Mouse (Mus musculus) stomach, embryonic 15.5 days (tissue): Measurements from ENCODE around the gene Cdk14. TPM values are rescaled to one million over a fixed set of nuclear protein-coding genes. Genes with fewer than 3 reads are reported as not detected.

Source experiments
- ATAC-seq: fragments of 200-750 bp; cut with Nextera tagmentation; 2 replicates; pipeline ENCODE4 v1.8.0; 2017; ENCODE audit warnings: low read depth, moderate number of reproducible peaks, moderate TSS enrichment; ENCODE audit not compliant: insufficient read depth, low FRiP score
- H3K27ac ChIP-seq: fragments of 300-500 bp; sonication (generic); 2 replicates; pipeline ENCODE4 v1.5.1; 2015; ENCODE audit warnings: mild to moderate bottlenecking, inconsistent platforms
- H3K27me3 ChIP-seq: fragments of 300-500 bp; sonication (generic); replicated peaks from 2 replicates; pipeline ENCODE4 v1.6.1; 2015; ENCODE audit warnings: inconsistent platforms
- H3K36me3 ChIP-seq: fragments of 300-500 bp; sonication (generic); 2 replicates; pipeline ENCODE4 v1.6.1; 2015; ENCODE audit warnings: inconsistent platforms
- H3K4me1 ChIP-seq: fragments of 300-500 bp; sonication (generic); 2 replicates; pipeline ENCODE4 v1.6.1; 2015; ENCODE audit warnings: inconsistent platforms
- H3K4me2 ChIP-seq: fragments of 300-500 bp; sonication (generic); 2 replicates; pipeline ENCODE4 v1.6.1; 2015; ENCODE audit warnings: mild to moderate bottlenecking, inconsistent platforms
- H3K4me3 ChIP-seq: fragments of 300-500 bp; sonication (generic); replicated peaks from 2 replicates; pipeline ENCODE4 v1.5.1; 2015; ENCODE audit warnings: inconsistent platforms
- H3K9ac ChIP-seq: fragments of 300-500 bp; sonication (generic); 2 replicates; pipeline ENCODE4 v1.6.1; 2015; ENCODE audit warnings: inconsistent platforms
- H3K9me3 ChIP-seq: fragments of 300-500 bp; sonication (generic); 2 replicates; pipeline ENCODE4 v1.6.1; 2016; ENCODE audit warnings: inconsistent platforms
- WGBS: fragments of 180-500 bp; shearing (Covaris S2); methylation state at CpG from one replicate; pipeline ENCODE4 v1.1.7; 2015; 5-methylcytosine and 5-hydroxymethylcytosine counted together
- polyA plus RNA-seq: library from polyadenylated mRNA; unstranded; fragments of >200 nt; fragmentation: Nextera tagmentation; extraction: Ambion mirVana; gene quantifications from 2 replicates; pipeline ENCODE4 v1.2.1, GENCODE M21; 2015

Gene Cdk14
- polyA plus RNA-seq, 1 experiment from 2014 or later = 18.1 TPM

- H3K9me3 ChIP-seq = no peaks in the 10 kb centered on the region
- WGBS = 72% methylated on average over 13 of the region's 13 CpGs
- no peak overlapping the region for H3K4me2 ChIP-seq
These were observed 607.9 kb downstream of the Cdk14 start for GRCm38 (mm10) chr5:4812036-4812729.

GRCm38 (mm10) chr5:4805228-4805627, 614.9 kb downstream of the Cdk14 start:
- 77% methylated on average over 4 of the region's 4 CpGs for WGBS
- no peak overlapping the region for H3K27ac ChIP-seq
- H3K27me3 ChIP-seq = no peaks in the 10 kb centered on the region
- no peaks in the 10 kb centered on the region for H3K4me1 ChIP-seq
- no peak overlapping the region for H3K4me3 ChIP-seq
- H3K36me3 ChIP-seq = no peaks in the 10 kb centered on the region
- H3K9ac ChIP-seq = no peak overlapping the region
- H3K9me3 ChIP-seq = no peaks in the 10 kb centered on the region
- ATAC-seq = no peak
- H3K4me2 ChIP-seq = no peak overlapping the region

More at GRCm38 (mm10) chr5:4812036-4812729, 607.9 kb downstream of the Cdk14 start:
- Histone ChIP-seq H3K27ac (no peak overlapping the region), H3K9ac (no peak overlapping the region), H3K4me1 (no peaks in the 10 kb centered on the region), H3K27me3 (no peaks in the 10 kb centered on the region), H3K4me3 (no peak overlapping the region), H3K36me3 (no peaks in the 10 kb centered on the region)
- ATAC-seq = no peak

- H3K36me3 ChIP-seq = no peaks in the 10 kb centered on the region
- ATAC-seq = no peak
- H3K9ac ChIP-seq = no peak overlapping the region
- H3K4me3 ChIP-seq = no peak overlapping the region
- no peaks in the 10 kb centered on the region for H3K27me3 ChIP-seq
- 66% methylated on average over 5 of the region's 5 CpGs for WGBS
- no peaks in the 10 kb centered on the region for H3K4me1 ChIP-seq
- H3K9me3 ChIP-seq = no peaks in the 10 kb centered on the region
- H3K4me2 ChIP-seq = no peak overlapping the region
- no peak overlapping the region for H3K27ac ChIP-seq
These were observed 616.4 kb downstream of the Cdk14 start for GRCm38 (mm10) chr5:4803708-4804107.

- H3K27me3 ChIP-seq = no peaks in the 10 kb centered on the region
- no peaks in the 10 kb centered on the region for H3K36me3 ChIP-seq
- no peak overlapping the region for H3K4me3 ChIP-seq
- H3K4me1 ChIP-seq = no peaks in the 10 kb centered on the region
- no peak overlapping the region for H3K27ac ChIP-seq
- no peak overlapping the region for H3K9ac ChIP-seq
- no peaks in the 10 kb centered on the region for H3K9me3 ChIP-seq
- no peak for ATAC-seq
- H3K4me2 ChIP-seq = no peak overlapping the region
These were observed 618.1 kb downstream of the Cdk14 start for GRCm38 (mm10) chr5:4801971-4802370.

GRCm38 (mm10) chr5:4801096-4801850, 618.8 kb downstream of the Cdk14 start:
- H3K36me3 ChIP-seq = no peaks in the 10 kb centered on the region
- ATAC-seq = no peak
- no peaks in the 10 kb centered on the region for H3K9me3 ChIP-seq
- no peak overlapping the region for H3K4me3 ChIP-seq
- no peak overlapping the region for H3K4me2 ChIP-seq
- H3K9ac ChIP-seq = no peak overlapping the region
- H3K4me1 ChIP-seq = no peaks in the 10 kb centered on the region
- no peaks in the 10 kb centered on the region for H3K27me3 ChIP-seq
- WGBS = 82% methylated on average over 8 of the region's 8 CpGs
- no peak overlapping the region for H3K27ac ChIP-seq

- Histone ChIP-seq H3K4me2 (no peak overlapping the region), H3K27me3 (no peaks in the 10 kb centered on the region), H3K9me3 (no peaks in the 10 kb centered on the region), H3K4me3 (no peak overlapping the region), H3K27ac (no peak overlapping the region), H3K36me3 (no peaks in the 10 kb centered on the region), H3K9ac (no peak overlapping the region), H3K4me1 (no peaks in the 10 kb centered on the region)
- WGBS = 62% methylated on average over 3 of the region's 3 CpGs
- ATAC-seq = peak; percentile 43
These were observed 628.9 kb downstream of the Cdk14 start for GRCm38 (mm10) chr5:4791219-4791618.

GRCm38 (mm10) chr5:4790265-4790664, 629.8 kb downstream of the Cdk14 start:
- Histone ChIP-seq H3K27ac (no peak overlapping the region), H3K4me2 (no peak overlapping the region), H3K9ac (no peak overlapping the region), H3K36me3 (no peaks in the 10 kb centered on the region), H3K27me3 (no peaks in the 10 kb centered on the region), H3K4me1 (no peaks in the 10 kb centered on the region), H3K4me3 (no peak overlapping the region), H3K9me3 (no peaks in the 10 kb centered on the region)
- WGBS = 86% methylated on average over 4 of the region's 4 CpGs
- no peak for ATAC-seq

GRCm38 (mm10) chr5:4788484-4788883, 631.6 kb downstream of the Cdk14 start:
- no peak overlapping the region for H3K27ac ChIP-seq
- H3K4me1 ChIP-seq = no peaks in the 10 kb centered on the region
- no peak for ATAC-seq
- 69% methylated on average over 3 of the region's 3 CpGs for WGBS
- no peaks in the 10 kb centered on the region for H3K9me3 ChIP-seq
- no peaks in the 10 kb centered on the region for H3K36me3 ChIP-seq
- no peak overlapping the region for H3K4me3 ChIP-seq
- H3K27me3 ChIP-seq = no peaks in the 10 kb centered on the region
- no peak overlapping the region for H3K4me2 ChIP-seq
- no peak overlapping the region for H3K9ac ChIP-seq

GRCm38 (mm10) chr5:4786816-4787215, 633.3 kb downstream of the Cdk14 start:
- Histone ChIP-seq H3K36me3 (no peaks in the 10 kb centered on the region), H3K4me2 (no peak overlapping the region), H3K27me3 (no peaks in the 10 kb centered on the region), H3K4me1 (no peaks in the 10 kb centered on the region), H3K27ac (no peak overlapping the region), H3K9ac (no peak overlapping the region), H3K4me3 (no peak overlapping the region), H3K9me3 (no peaks in the 10 kb centered on the region)
- no peak for ATAC-seq
- 57% methylated on average over 3 of the region's 3 CpGs for WGBS

- no peak for ATAC-seq
- Histone ChIP-seq H3K36me3 (no peaks in the 10 kb centered on the region), H3K4me2 (no peak overlapping the region), H3K27me3 (no peaks in the 10 kb centered on the region), H3K4me1 (no peaks in the 10 kb centered on the region), H3K9ac (no peak overlapping the region), H3K4me3 (no peak overlapping the region), H3K9me3 (no peaks in the 10 kb centered on the region), H3K27ac (no peak overlapping the region)
- WGBS = 84% methylated on average over 3 of the region's 3 CpGs
These were observed 641.8 kb downstream of the Cdk14 start for GRCm38 (mm10) chr5:4778274-4778673.

GRCm38 (mm10) chr5:4776495-4776894, 643.6 kb downstream of the Cdk14 start:
- ATAC-seq = no peak
- Histone ChIP-seq H3K4me2 (no peak overlapping the region), H3K9ac (no peak overlapping the region), H3K27ac (no peak overlapping the region), H3K36me3 (no peaks in the 10 kb centered on the region), H3K4me3 (no peak overlapping the region), H3K4me1 (no peaks in the 10 kb centered on the region), H3K9me3 (no peaks in the 10 kb centered on the region), H3K27me3 (no peaks in the 10 kb centered on the region)
- 43% methylated on average over 2 of the region's 2 CpGs for WGBS

- Histone ChIP-seq H3K4me3 (no peak overlapping the region), H3K9ac (no peak overlapping the region), H3K4me2 (no peak overlapping the region), H3K36me3 (no peaks in the 10 kb centered on the region), H3K27ac (no peak overlapping the region), H3K27me3 (no peaks in the 10 kb centered on the region), H3K4me1 (no peaks in the 10 kb centered on the region), H3K9me3 (no peaks in the 10 kb centered on the region)
- no peak for ATAC-seq
- WGBS = 63% methylated on average over 9 of the region's 9 CpGs
These were observed 646.9 kb downstream of the Cdk14 start for GRCm38 (mm10) chr5:4773090-4773772.
